Mouse (Mus musculus) megakaryocyte, adult 5-6 weeks (primary cell): ENCODE measurements around the gene Kti12. TPM values are rescaled to one million over a fixed set of nuclear protein-coding genes. Genes with fewer than 3 reads are reported as not detected.

Experiments used
- ATAC-seq: 2 replicates; pipeline ENCODE4 v1.8.0; 2016; ENCODE audit warnings: mild to moderate bottlenecking, inconsistent platforms; ENCODE audit not compliant: poor library complexity, severe bottlenecking
- total RNA-seq, 2 experiments: library from RNA; stranded (forward) in 1 of 2; stranded (reverse) in 1 of 2; fragments of 153-499, 151-499 nt in 1 of 2; fragments of 221-1000, 200-1000 nt in 1 of 2; gene quantifications; 2 replicates each; pipeline versions ENCODE4 v1.2.3 to v1.2.4; 2015 to 2017

Kti12 gene
- total RNA-seq (2015): 15.6 and 20.7 TPM in 2 replicates
- 11.1 and 11.4 TPM in 2 replicates for total RNA-seq (2017)

- peak; percentile 89 for ATAC-seq
Observed at GRCm38 (mm10) chr4:108847715-108848504, at the start of gene Kti12. TSS of gene Kti12 (plus strand) at chr4:108847785.

- ATAC-seq: peak; percentile 82
Observed at GRCm38 (mm10) chr4:108798083-108798830, 49.3 kb upstream of the Kti12 start.

GRCm38 (mm10) chr4:108803535-108803934 is 44.0 kb upstream of the Kti12 start:
- ATAC-seq: no peak

- ATAC-seq: no peak
Observed at GRCm38 (mm10) chr4:108811142-108811541, 36.4 kb upstream of the Kti12 start.

GRCm38 (mm10) chr4:108811550-108811949 is 36.0 kb upstream of the Kti12 start:
- ATAC-seq: no peak

GRCm38 (mm10) chr4:108825677-108826076 is 21.9 kb upstream of the Kti12 start:
- ATAC-seq: no peak

- no peak for ATAC-seq
Observed at GRCm38 (mm10) chr4:108826096-108826495, 21.5 kb upstream of the Kti12 start.

GRCm38 (mm10) chr4:108826643-108827042 is 20.9 kb upstream of the Kti12 start:
- ATAC-seq: no peak

- ATAC-seq: no peak
Observed at GRCm38 (mm10) chr4:108830698-108831097, 16.9 kb upstream of the Kti12 start.

GRCm38 (mm10) chr4:108832916-108833827 is 14.4 kb upstream of the Kti12 start, which contains the start of gene Btf3l4:
TSS of gene Btf3l4 (minus strand) at chr4:108833614.
- peak; percentile 92 for ATAC-seq

- peak; percentile 64; the same call in 1 of the 2 replicates for ATAC-seq
Observed at GRCm38 (mm10) chr4:108833828-108834114, 13.8 kb upstream of the Kti12 start.

- ATAC-seq: peak; percentile 54
Observed at GRCm38 (mm10) chr4:108834115-108834970, 13.2 kb upstream of the Kti12 start, which contains the start of gene Txndc12. TSS of gene Txndc12 (plus strand) at chr4:108834601.

- no peak for ATAC-seq
Observed at GRCm38 (mm10) chr4:108834971-108835311, 12.6 kb upstream of the Kti12 start.

- no peak for ATAC-seq
Observed at GRCm38 (mm10) chr4:108835496-108835895, 12.1 kb upstream of the Kti12 start.

- no peak for ATAC-seq
Observed at GRCm38 (mm10) chr4:108838031-108838430, 9.6 kb upstream of the Kti12 start.

GRCm38 (mm10) chr4:108841920-108842578 is 5.5 kb upstream of the Kti12 start:
- no peak for ATAC-seq

- no peak for ATAC-seq
Observed at GRCm38 (mm10) chr4:108843336-108843735, 4.2 kb upstream of the Kti12 start.

GRCm38 (mm10) chr4:108845824-108846569 is 1.6 kb upstream of the Kti12 start:
- ATAC-seq: no peak

- ATAC-seq: peak; percentile 16
Observed at GRCm38 (mm10) chr4:108848505-108848848, 892 bp downstream of the Kti12 start, which contains the start of gene A730015C16Rik. TSS of gene A730015C16Rik (minus strand) at chr4:108848619.
